Mouse (Mus musculus): ENCODE results near the gene Vat1l.

Gene Vat1l

GRCm38 (mm10) chr8:114300072-114300471 lies 94.7 kb downstream of the Vat1l start:
- DNase-seq = no peak

- no peak for DNase-seq
Measured at GRCm38 (mm10) chr8:114306296-114306695, 100.9 kb downstream of the Vat1l start.

GRCm38 (mm10) chr8:114314669-114315325 lies 109.4 kb downstream of the Vat1l start:
- no peak for DNase-seq

- no peak for DNase-seq
Measured at GRCm38 (mm10) chr8:114318161-114318560, 112.7 kb downstream of the Vat1l start.

GRCm38 (mm10) chr8:114322096-114322495 lies 116.7 kb downstream of the Vat1l start:
- no peak for DNase-seq

GRCm38 (mm10) chr8:114331928-114332327 lies 126.5 kb downstream of the Vat1l start:
- no peak for DNase-seq

GRCm38 (mm10) chr8:114332949-114333348 lies 127.5 kb downstream of the Vat1l start:
- no peak for DNase-seq

- DNase-seq = no peak
Measured at GRCm38 (mm10) chr8:114335721-114336120, 130.3 kb downstream of the Vat1l start.

GRCm38 (mm10) chr8:114342276-114342675 lies 136.9 kb downstream of the Vat1l start:
- no peak for DNase-seq

- no peak for DNase-seq
Measured at GRCm38 (mm10) chr8:114344789-114345188, 139.4 kb downstream of the Vat1l start.

- DNase-seq = no peak
Measured at GRCm38 (mm10) chr8:114346045-114346444, 140.6 kb downstream of the Vat1l start.

- DNase-seq = peak; percentile 2
Measured at GRCm38 (mm10) chr8:114351643-114352427, 146.4 kb downstream of the Vat1l start.

GRCm38 (mm10) chr8:114360506-114360905 lies 155.1 kb downstream of the Vat1l start:
- DNase-seq = no peak

GRCm38 (mm10) chr8:114363167-114363566 lies 157.8 kb downstream of the Vat1l start:
- DNase-seq = no peak

GRCm38 (mm10) chr8:114363656-114364055 lies 158.2 kb downstream of the Vat1l start:
- no peak for DNase-seq

GRCm38 (mm10) chr8:114369038-114369976 lies 163.9 kb downstream of the Vat1l start:
- peak; percentile 78 for DNase-seq

- no peak for DNase-seq
Measured at GRCm38 (mm10) chr8:114374390-114374789, 169.0 kb downstream of the Vat1l start.

- no peak for DNase-seq
Measured at GRCm38 (mm10) chr8:114384189-114384588, 178.8 kb downstream of the Vat1l start.

GRCm38 (mm10) chr8:114387494-114387893 lies 182.1 kb downstream of the Vat1l start:
- DNase-seq = no peak

- no peak for DNase-seq
Measured at GRCm38 (mm10) chr8:114390465-114391254, 185.2 kb downstream of the Vat1l start.

- DNase-seq = no peak
Measured at GRCm38 (mm10) chr8:114398326-114398725, 192.9 kb downstream of the Vat1l start.

- DNase-seq = no peak
Measured at GRCm38 (mm10) chr8:114399273-114399672, 193.9 kb downstream of the Vat1l start.

All from lung, postnatal 10 days (tissue).